Mouse (Mus musculus) megakaryocyte progenitor cell, adult 5-6 weeks (primary cell): Measurements from ENCODE around the gene 1110017D15Rik. TPM values are rescaled to one million over a fixed set of nuclear protein-coding genes. Genes with fewer than 3 reads are reported as not detected.

Experiments used
- ATAC-seq: replicated peaks from 2 replicates; pipeline ENCODE4 v1.8.0; 2016; ENCODE audit warnings: mild to moderate bottlenecking, moderate TSS enrichment, inconsistent platforms; ENCODE audit not compliant: poor library complexity
- total RNA-seq, 2 experiments: library from RNA; stranded (forward) in 1 of 2; stranded (reverse) in 1 of 2; fragments of 157-497, 149-512 nt in 1 of 2; fragments of 200-1000 nt in 1 of 2; gene quantifications; 2 replicates each; pipeline versions ENCODE4 v1.2.3 to v1.2.4; 2015 to 2017

1110017D15Rik gene
- total RNA-seq (2015), result not detected in 2 replicates
- total RNA-seq (2017), result not detected in 2 replicates

DNA sequence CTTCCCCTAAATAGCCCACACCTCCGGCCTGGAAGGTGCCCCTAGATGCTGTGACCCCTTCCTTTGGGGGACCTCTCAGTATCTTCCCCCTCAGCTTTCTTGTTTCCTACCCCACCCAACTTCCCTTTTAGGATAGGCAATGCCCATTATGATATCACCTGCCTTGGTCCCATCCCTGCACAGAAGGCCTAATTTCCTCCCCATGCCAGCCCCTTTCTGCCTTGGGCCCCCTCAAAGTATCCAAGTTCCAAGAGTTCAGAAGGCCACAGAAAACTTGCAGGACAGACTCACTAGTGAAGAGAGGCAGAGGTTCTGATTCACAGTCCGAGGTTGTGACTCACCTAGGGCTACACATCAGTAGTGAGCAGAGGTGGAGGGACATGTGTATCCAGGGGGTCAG, at the start of gene 1110017D15Rik:
Gene 1110017D15Rik, minus strand, starts transcription at position 101 of the 400 bp plus-strand sequence.
- no peak for ATAC-seq

DNA sequence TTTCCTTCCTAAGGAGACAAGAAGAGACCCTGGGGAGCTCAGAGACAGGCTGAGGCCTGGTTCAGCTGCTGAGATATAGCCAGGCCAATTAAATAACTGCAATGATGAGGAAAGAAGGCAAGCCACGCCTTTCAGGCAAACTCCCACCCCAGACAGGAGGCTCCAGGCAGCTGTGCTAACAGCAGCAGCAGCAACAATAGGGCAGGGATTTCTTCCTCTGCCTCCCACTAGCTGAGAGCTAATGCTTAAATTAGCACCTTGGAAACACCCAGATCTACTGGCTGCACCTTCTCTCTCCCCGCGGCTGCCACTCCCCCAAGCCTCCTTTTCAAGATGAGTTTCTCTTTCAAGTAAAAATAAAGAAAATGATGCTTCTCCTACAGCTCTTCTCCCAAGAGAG, 49.0 kb upstream of the 1110017D15Rik start:
- ATAC-seq, result no peak

GRCm38 (mm10) chr4:41563297-41563696, 46.2 kb upstream of the 1110017D15Rik start:
- no peak for ATAC-seq

DNA sequence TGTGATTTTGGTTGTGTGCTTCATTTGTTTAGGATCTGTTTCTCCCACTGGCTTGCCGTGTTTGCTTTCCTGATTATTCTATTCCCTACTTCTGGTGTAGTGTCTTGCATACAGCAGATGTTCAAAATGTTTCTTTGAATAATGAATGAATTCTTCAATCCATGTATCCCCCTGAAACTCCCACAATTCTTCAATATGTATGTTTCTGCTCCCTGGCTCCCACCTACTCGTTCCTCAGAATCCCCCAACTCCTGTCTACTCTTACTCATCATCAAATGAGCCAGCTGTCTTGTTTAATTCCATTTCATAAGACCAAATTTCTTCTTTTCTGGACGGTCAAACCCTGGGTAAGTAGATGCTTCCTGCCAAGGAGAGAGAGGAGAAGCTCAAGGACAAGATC, 40.0 kb upstream of the 1110017D15Rik start:
- ATAC-seq, result no peak

GRCm38 (mm10) chr4:41556311-41556953, 39.3 kb upstream of the 1110017D15Rik start:
- no peak for ATAC-seq

GRCm38 (mm10) chr4:41554994-41555663, 38.0 kb upstream of the 1110017D15Rik start:
- ATAC-seq, result peak; percentile 70

- no peak for ATAC-seq
Measured at GRCm38 (mm10) chr4:41553116-41553515, 36.0 kb upstream of the 1110017D15Rik start.

DNA sequence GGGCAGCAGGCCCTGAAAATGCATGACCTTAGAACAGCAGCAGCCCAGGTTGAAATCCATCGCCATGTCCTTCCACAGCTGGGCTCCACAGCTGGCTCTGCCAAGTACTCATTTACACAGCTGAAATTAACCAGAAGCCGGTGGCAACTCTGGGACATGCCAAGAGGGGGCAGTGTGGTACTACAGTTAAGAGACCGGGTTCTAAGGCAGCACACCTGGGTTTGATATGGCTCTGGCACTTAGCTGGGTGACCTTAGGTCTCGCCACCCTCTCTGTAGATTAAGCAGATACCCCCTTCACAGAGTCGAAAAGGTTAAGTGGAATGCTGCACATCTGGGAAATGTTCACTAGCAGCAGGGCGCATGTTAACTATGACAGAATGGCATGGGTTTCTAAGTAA, 35.4 kb upstream of the 1110017D15Rik start:
- ATAC-seq, result peak; percentile 88

DNA sequence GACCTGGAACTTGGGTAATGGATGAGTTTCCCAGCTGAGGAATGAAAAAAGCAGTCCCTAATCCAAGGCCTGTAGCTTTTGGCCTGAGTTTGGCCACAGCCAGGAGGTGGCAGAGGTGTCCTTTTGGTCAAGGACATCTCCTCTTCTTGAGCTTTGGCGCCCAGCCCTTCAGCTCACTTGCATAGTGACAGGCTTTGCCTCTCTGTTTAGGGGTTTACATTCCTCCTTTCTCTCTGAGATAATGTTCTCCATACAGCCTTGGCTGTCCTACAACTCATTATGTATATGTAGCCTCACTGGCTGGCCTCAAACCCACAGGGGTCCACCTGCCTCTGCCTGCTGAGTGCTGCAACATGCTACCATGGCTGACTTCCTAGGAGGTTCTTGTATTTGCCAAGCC, 30.0 kb upstream of the 1110017D15Rik start:
- no peak for ATAC-seq

- peak; percentile 60; the same call in 1 of the 2 replicates for ATAC-seq
Measured at GRCm38 (mm10) chr4:41545985-41546384, 28.9 kb upstream of the 1110017D15Rik start.

GRCm38 (mm10) chr4:41542136-41542535, 25.0 kb upstream of the 1110017D15Rik start:
- no peak for ATAC-seq

DNA sequence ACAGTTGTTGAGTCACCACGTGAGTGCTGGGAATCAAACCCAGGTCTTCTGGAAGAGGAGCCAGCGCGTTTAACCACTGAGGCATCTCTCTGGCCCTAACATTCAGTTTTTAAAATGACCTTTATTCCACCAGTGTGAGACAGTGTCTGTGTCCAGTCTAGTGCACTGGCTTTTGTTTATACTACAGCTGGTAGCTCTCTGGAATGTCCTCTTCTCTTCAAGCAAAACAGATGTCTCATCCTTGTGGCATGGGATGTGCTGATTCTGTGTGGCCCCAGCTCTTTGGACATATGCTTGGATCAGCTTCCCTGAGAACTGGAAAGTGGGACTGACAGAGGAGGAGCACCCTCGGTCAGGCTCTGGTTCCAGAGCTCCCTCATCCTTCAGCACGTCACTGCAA, 17.7 kb upstream of the 1110017D15Rik start:
- ATAC-seq, result no peak

GRCm38 (mm10) chr4:41532420-41532819, 15.3 kb upstream of the 1110017D15Rik start:
- ATAC-seq, result peak; percentile 73

DNA sequence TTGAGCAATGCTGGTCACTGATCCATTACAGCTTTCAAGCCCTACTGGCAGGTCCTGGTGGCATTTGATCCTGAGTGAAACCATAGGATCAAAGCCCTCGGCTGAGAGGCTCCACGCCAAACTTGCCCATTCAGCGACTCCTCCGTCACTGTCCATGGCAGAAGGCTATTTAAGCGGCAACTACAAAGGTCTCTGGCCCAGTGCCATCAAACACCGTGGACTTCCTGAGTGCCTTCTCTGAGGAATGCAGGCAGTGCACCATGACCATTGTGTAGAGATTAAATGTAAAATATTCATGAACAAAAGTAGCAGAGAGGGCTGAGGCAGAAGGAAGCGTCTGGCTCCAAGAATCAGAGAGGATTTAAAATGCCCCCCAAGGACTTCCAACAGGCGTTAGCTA, 10.9 kb upstream of the 1110017D15Rik start:
- no peak for ATAC-seq

DNA sequence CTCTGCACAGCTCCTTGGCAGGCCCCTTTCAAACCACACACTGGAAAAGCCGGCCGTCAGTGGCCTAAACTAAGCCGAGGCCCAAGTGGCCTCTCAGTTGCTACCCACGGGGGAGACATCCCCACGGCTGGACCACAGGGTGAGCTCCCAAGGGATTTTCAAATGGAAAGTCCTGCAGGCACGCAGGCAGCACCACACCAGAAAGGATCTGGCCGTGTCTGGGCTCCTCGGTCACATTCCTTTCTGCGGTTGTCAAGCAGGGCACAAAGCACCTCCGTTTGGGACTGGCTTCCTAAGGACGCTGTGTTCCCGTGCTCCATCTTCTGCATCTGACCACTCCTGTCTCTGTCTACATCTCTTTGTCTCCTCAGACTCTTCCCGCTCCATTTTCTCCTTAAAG, 9.9 kb upstream of the 1110017D15Rik start:
- no peak for ATAC-seq

DNA sequence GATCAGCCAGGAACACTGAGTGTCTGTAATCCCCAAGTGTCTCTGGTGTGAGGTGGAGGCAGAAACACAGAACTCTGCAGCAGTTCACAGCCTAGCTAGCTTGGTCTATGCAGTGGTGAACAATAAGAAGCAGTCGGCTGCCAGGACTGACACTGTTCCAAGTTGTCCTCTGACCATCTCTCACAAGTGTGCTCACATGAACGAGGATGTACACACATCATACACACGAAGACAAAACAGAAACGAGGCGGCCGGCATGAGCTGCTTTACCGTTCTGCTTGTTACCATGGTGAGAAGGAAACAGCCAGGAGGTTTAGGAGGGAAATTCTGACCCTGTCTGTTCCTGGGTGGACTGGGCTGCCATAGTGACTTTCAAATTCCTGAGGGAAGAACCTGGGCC, 9.4 kb upstream of the 1110017D15Rik start:
- ATAC-seq, result no peak

DNA sequence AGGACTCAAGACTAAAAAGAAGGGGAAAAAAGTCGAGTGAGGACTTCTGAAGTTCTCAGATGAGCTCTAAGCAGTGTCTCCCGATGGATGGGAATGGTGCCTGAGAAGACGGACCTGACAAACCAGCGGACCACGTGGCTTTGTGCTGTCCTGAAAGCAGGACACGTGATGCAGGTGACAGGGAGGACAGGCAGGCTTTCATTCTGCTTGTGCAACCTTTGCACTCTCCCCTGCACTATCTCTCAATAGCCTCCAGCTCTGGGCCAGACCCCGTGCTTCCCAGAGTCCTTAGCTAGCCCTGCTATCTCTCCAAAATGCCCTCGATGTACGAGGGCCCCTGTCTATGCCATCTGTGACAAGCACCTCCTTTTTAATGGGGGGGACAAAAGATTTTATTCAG, 7.7 kb upstream of the 1110017D15Rik start:
- no peak for ATAC-seq

DNA sequence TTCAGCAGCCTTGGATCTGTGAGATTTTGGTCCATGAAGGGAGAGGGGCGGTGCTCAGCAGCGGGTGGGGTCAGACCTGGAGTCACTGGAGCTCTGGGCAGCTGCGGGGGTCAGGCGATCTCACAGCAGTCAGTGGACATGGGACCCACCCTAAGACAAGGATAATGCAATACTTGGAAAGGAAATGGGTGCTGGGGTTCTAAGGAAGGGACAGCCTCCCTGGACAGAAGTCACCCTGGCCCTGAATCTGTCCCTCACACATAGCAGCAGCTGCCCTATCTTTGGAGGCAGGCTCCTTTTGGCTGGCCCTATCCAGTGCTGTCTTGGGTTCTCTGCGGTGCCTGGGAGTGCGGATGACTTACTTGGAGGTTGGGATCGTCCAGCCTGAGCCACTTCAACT, 6.7 kb upstream of the 1110017D15Rik start:
- ATAC-seq, result no peak

- peak; percentile 72 for ATAC-seq
Measured at GRCm38 (mm10) chr4:41522788-41523187, 5.7 kb upstream of the 1110017D15Rik start.

DNA sequence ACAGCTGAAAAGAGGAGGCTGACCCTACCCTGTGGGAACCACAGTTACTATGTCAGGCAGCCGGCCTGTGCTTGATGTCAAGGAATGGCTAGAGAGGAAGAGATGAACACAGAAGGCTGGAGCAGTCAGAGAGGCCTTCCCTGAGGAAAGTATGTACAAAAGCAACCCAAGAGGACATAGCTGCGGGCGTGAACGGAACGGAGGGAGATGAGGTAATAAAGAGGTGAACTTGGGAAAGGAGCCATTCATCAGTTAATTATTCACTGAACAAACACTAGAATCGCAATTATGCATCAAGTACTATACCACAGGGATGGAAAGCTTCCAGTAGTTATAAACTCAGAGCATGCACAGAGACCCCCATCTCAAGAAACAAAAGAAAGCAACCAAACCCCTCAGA, 5.0 kb upstream of the 1110017D15Rik start:
- no peak for ATAC-seq

- no peak for ATAC-seq
Measured at GRCm38 (mm10) chr4:41520641-41521040, 3.5 kb upstream of the 1110017D15Rik start.

GRCm38 (mm10) chr4:41519195-41519594, 2.1 kb upstream of the 1110017D15Rik start:
- no peak for ATAC-seq

GRCm38 (mm10) chr4:41518349-41518748, 1.2 kb upstream of the 1110017D15Rik start:
- ATAC-seq, result no peak
